Mouse (Mus musculus) E14TG2a.4 (cell line): ENCODE data around the gene Nkd1.

Source experiments
- CTCF ChIP-seq: conservative IDR thresholded peaks from 2 replicates; pipeline ENCODE4 v1.5.1; 2014; ENCODE audit warnings: low read length
- POU5F1 ChIP-seq: IDR thresholded peaks from 2 replicates; pipeline ENCODE4 v1.6.1; 2014; ENCODE audit warnings: low read length, borderline replicate concordance

- no peak for TF ChIP-seq CTCF
- TF ChIP-seq POU5F1: no peak
These were observed 58.6 kb downstream of the Nkd1 start for GRCm38 (mm10) chr8:88579668-88580330.
